In the genomic region with DNA sequence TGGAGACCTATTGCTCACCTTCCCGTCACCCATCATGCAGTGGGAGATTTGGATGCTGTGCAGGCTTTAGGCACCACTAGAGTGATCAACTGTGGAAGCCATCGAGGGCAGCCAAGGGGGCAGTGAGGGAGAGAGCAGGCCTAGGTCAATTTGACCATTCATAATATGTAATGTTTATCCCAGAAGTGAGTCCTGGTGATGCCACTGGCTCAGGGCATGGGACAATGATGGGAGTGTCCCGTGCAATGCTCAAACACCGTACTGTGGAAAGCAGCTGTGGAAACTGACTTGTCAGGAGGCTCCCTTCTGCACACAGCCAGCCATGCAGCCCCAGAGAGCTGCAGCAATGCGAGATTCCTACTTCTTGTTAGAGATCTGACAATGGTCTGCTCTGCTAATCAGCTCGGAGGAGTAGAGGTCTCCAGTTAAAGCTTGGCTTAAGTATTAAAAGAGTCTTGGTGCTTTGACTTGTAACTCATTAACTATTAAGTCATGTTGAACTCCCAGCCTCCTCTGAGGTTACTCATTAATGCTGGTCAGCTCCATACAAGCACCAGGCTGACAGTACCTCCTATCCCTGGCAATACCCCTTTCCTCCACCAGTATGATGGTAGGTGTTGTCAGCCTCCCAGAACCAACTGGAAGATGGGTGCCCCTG, we compare ENCODE assay signal across 17 mouse cellular contexts. TPM values are rescaled to one million over a fixed set of nuclear protein-coding genes. Genes with fewer than 3 reads are reported as not detected.
DNase-seq lines count a peak whose midpoint lies in the region; ATAC-seq lines count a peak whose summit lies in the region.
"Had no signal": no experiment of that assay in that cellular context is flagged by ENCODE, and none has a peak within 500 bp of the region (broad histone marks: within the 10 kb centered on the region; RNA-seq: fewer than 3 reads in every experiment).

No protein-coding gene starts in this region.

- peak overlapping the region; percentile 59; the same call in 1 of the 2 replicates for H3K27ac ChIP-seq in lung, embryonic 15.5 days
- peak overlapping the region; percentile 77; the same call in 1 of the 2 replicates for H3K27ac ChIP-seq in kidney, embryonic 14.5 days (ENCODE audit: low read depth, low read length)
- peak overlapping the region; percentile 52 for H3K27ac ChIP-seq in liver, embryonic 11.5 days (ENCODE audit: low read depth, low read length)
- 0 out of 2 replicates have a peak overlapping the region, but pooled peaks have one; percentile 27 for H3K27ac ChIP-seq in stomach, embryonic 16.5 days (ENCODE audit: low read length)
- H3K27ac ChIP-seq in forebrain, embryonic 16.5 days (ENCODE audit: low read length), result no peak overlapping the region
- H3K27ac ChIP-seq: embryonic facial prominence, embryonic 12.5 days; midbrain, embryonic 10.5 days; neural tube, embryonic 15.5 days had no signal

- no peaks in the 10 kb centered on the region for H3K9me3 ChIP-seq in lung, embryonic 15.5 days
- no peaks in the 10 kb centered on the region; the same call in 1 of the 2 replicates for H3K9me3 ChIP-seq in kidney, embryonic 14.5 days (ENCODE audit: control insufficient read depth, low read length)
- H3K9me3 ChIP-seq in liver, embryonic 11.5 days (ENCODE audit: control insufficient read depth, low read length), result no peaks in the 10 kb centered on the region
- H3K9me3 ChIP-seq in stomach, embryonic 16.5 days (replicated peaks; ENCODE audit: control insufficient read depth, low read length), result no peaks in the 10 kb centered on the region
- H3K9me3 ChIP-seq in forebrain, embryonic 16.5 days (ENCODE audit: control insufficient read depth, low read length), result no peaks in the 10 kb centered on the region
- H3K9me3 ChIP-seq: embryonic facial prominence, embryonic 12.5 days; midbrain, embryonic 10.5 days; neural tube, embryonic 15.5 days had no signal

- intact Hi-C loops in heart, postnatal 25 days (cut with DNase I), result no loop called here

- H3K4me1 ChIP-seq in lung, embryonic 15.5 days, result peaks cover 25% of the 10 kb centered on the region
- H3K4me1 ChIP-seq in kidney, embryonic 14.5 days (ENCODE audit: control insufficient read depth, insufficient read depth, low read length), result peaks cover 22% of the 10 kb centered on the region
- peaks cover 7% of the 10 kb centered on the region for H3K4me1 ChIP-seq in liver, embryonic 11.5 days (replicated peaks; ENCODE audit: control insufficient read depth, insufficient read depth, low read length)
- peaks cover 21% of the 10 kb centered on the region for H3K4me1 ChIP-seq in stomach, embryonic 16.5 days (ENCODE audit: control insufficient read depth, insufficient read depth, low read length)
- H3K4me1 ChIP-seq in forebrain, embryonic 16.5 days (replicated peaks; ENCODE audit: control insufficient read depth, insufficient read depth, low read length), result peaks cover 10% of the 10 kb centered on the region

- no peak overlapping the region for H3K9ac ChIP-seq in lung, embryonic 15.5 days
- H3K9ac ChIP-seq in kidney, embryonic 14.5 days (ENCODE audit: low read depth, low read length), result no peak overlapping the region
- H3K9ac ChIP-seq in liver, embryonic 11.5 days (ENCODE audit: low read depth, low read length), result no peak overlapping the region
- no peak overlapping the region for H3K9ac ChIP-seq in stomach, embryonic 16.5 days (ENCODE audit: low read length)
- H3K9ac ChIP-seq in forebrain, embryonic 16.5 days (replicated peaks; ENCODE audit: low read depth, low read length), result no peak overlapping the region
- H3K9ac ChIP-seq: embryonic facial prominence, embryonic 12.5 days; neural tube, embryonic 15.5 days had no signal

- no peak overlapping the region for H3K4me3 ChIP-seq in lung, embryonic 15.5 days
- H3K4me3 ChIP-seq in kidney, embryonic 14.5 days (ENCODE audit: low read length), result no peak overlapping the region
- H3K4me3 ChIP-seq in liver, embryonic 11.5 days (ENCODE audit: low read depth, low read length), result no peak overlapping the region
- no peak overlapping the region for H3K4me3 ChIP-seq in stomach, embryonic 16.5 days (replicated peaks; ENCODE audit: low read length)
- H3K4me3 ChIP-seq in forebrain, embryonic 16.5 days (replicated peaks; ENCODE audit: low read length), result no peak overlapping the region
- H3K4me3 ChIP-seq: embryonic facial prominence, embryonic 12.5 days; midbrain, embryonic 10.5 days; neural tube, embryonic 15.5 days had no signal

- H3K4me2 ChIP-seq in lung, embryonic 15.5 days, result no peak overlapping the region; the same call in 1 of the 2 replicates
- H3K4me2 ChIP-seq in kidney, embryonic 14.5 days (replicated peaks; ENCODE audit: low read depth, low read length), result no peak overlapping the region
- H3K4me2 ChIP-seq in liver, embryonic 11.5 days, result no peak overlapping the region; the same call in 1 of the 2 replicates
- no peak overlapping the region for H3K4me2 ChIP-seq in stomach, embryonic 16.5 days (ENCODE audit: low read depth, low read length)
- H3K4me2 ChIP-seq in forebrain, embryonic 16.5 days (ENCODE audit: low read length), result no peak overlapping the region
- H3K4me2 ChIP-seq: embryonic facial prominence, embryonic 12.5 days; neural tube, embryonic 15.5 days had no signal

- H3K36me3 ChIP-seq in lung, embryonic 15.5 days, result no peaks in the 10 kb centered on the region
- no peaks in the 10 kb centered on the region for H3K36me3 ChIP-seq in kidney, embryonic 14.5 days (ENCODE audit: control insufficient read depth, insufficient read depth, low read length)
- H3K36me3 ChIP-seq in liver, embryonic 11.5 days (ENCODE audit: control insufficient read depth, insufficient read depth, low read length), result no peaks in the 10 kb centered on the region
- H3K36me3 ChIP-seq in stomach, embryonic 16.5 days (ENCODE audit: control insufficient read depth, insufficient read depth, low read length), result no peaks in the 10 kb centered on the region
- no peaks in the 10 kb centered on the region for H3K36me3 ChIP-seq in forebrain, embryonic 16.5 days (ENCODE audit: control insufficient read depth, insufficient read depth)
- H3K36me3 ChIP-seq: embryonic facial prominence, embryonic 12.5 days; midbrain, embryonic 10.5 days; neural tube, embryonic 15.5 days had no signal

- 54% methylated on average over 6 of the region's 6 CpGs for WGBS in lung, embryonic 15.5 days
- 47% methylated on average over 6 of the region's 6 CpGs for WGBS in kidney, embryonic 14.5 days
- WGBS in liver, embryonic 11.5 days, result 49% methylated on average over 6 of the region's 6 CpGs
- 49% methylated on average over 6 of the region's 6 CpGs for WGBS in stomach, embryonic 16.5 days
- WGBS in forebrain, embryonic 16.5 days, result 72% methylated on average over 6 of the region's 6 CpGs

- no peak for DNase-seq in lung, adult 18-20 months
- DNase-seq in liver, embryonic 11.5 days (ENCODE audit: low spot score), result no peak
- DNase-seq in heart, postnatal 25 days (ENCODE audit: low spot score), result no peak
- no peak for DNase-seq in adrenal gland, postnatal 25 days
- DNase-seq: cerebellum, adult 11 months; gastrocnemius, postnatal 14 days; lung, postnatal 14 days; retina, postnatal 1 day had no signal

- H3K27me3 ChIP-seq in lung, embryonic 15.5 days, result peaks cover 20% of the 10 kb centered on the region
- H3K27me3 ChIP-seq in kidney, embryonic 14.5 days (ENCODE audit: control insufficient read depth, insufficient read depth, low read length), result peaks cover 19% of the 10 kb centered on the region
- H3K27me3 ChIP-seq in liver, embryonic 11.5 days (replicated peaks; ENCODE audit: control insufficient read depth, insufficient read depth, low read length), result peaks cover 22% of the 10 kb centered on the region
- peaks cover 8% of the 10 kb centered on the region for H3K27me3 ChIP-seq in stomach, embryonic 16.5 days (ENCODE audit: control insufficient read depth, insufficient read depth, low read length)
- no peaks in the 10 kb centered on the region; the same call in 1 of the 2 replicates for H3K27me3 ChIP-seq in forebrain, embryonic 16.5 days (replicated peaks; ENCODE audit: control insufficient read depth, insufficient read depth, low read length)

- ATAC-seq in lung, embryonic 15.5 days (ENCODE audit: borderline replicate concordance, extremely low read depth, low FRiP score, low TSS enrichment), result peak; percentile 44; the same call in 1 of the 2 replicates
- peak; percentile 82 for ATAC-seq in kidney, embryonic 14.5 days (ENCODE audit: low FRiP score, low TSS enrichment)
- ATAC-seq in liver, embryonic 11.5 days (replicated peaks; ENCODE audit: low FRiP score), result peak; percentile 77
- ATAC-seq in stomach, embryonic 16.5 days (ENCODE audit: insufficient read depth, low FRiP score), result peak; percentile 70; the same call in 1 of the 2 replicates
- no peak for ATAC-seq in forebrain, embryonic 16.5 days
- ATAC-seq: activated CD4-positive, CD25-positive, alpha-beta regulatory T cell, adult 4 months had no signal

RNA-seq across cellular contexts. Expression of a gene that starts 4.6 kb away (rescaled TPM):
- 2.1 and 2.2 TPM in 2 replicates for polyA plus RNA-seq in lung, embryonic 15.5 days (2015; fragmentation: Nextera tagmentation; extraction: Ambion mirVana)
- 10.7 and 11.8 TPM in 2 replicates for polyA plus RNA-seq in kidney, embryonic 14.5 days (2014; fragmentation: Nextera tagmentation; extraction: Ambion mirVana)
- polyA plus RNA-seq in liver, embryonic 11.5 days (2014; fragmentation: Nextera tagmentation; extraction: Ambion mirVana), result 0.49 and 1.1 TPM in 2 replicates
- 1.8 and 1.9 TPM in 2 replicates for polyA plus RNA-seq in stomach, embryonic 16.5 days (2015; fragmentation: Nextera tagmentation; extraction: Ambion mirVana)
- total RNA-seq in heart, postnatal 25 days (2021), result 1 to 10 TPM; 3.4 to 8.0 TPM
- polyA plus RNA-seq in forebrain, embryonic 16.5 days (2015; fragmentation: Nextera tagmentation; extraction: Ambion mirVana), result 2.1 TPM in 2 replicates
- total RNA-seq in adrenal gland, postnatal 25 days (2021), result 2.5 and 5.0 TPM in 2 replicates
- total RNA-seq: hematopoietic stem cell, adult 5-6 weeks had no signal

RNA-seq across cellular contexts. Expression of a gene that starts 21.9 kb away (rescaled TPM):
- 222 and 224 TPM in 2 replicates for polyA plus RNA-seq in lung, embryonic 15.5 days (2015; fragmentation: Nextera tagmentation; extraction: Ambion mirVana)
- polyA plus RNA-seq in kidney, embryonic 14.5 days (2014; fragmentation: Nextera tagmentation; extraction: Ambion mirVana), result 206 and 236 TPM in 2 replicates
- polyA plus RNA-seq in liver, embryonic 11.5 days (2014; fragmentation: Nextera tagmentation; extraction: Ambion mirVana), result 422 and 475 TPM in 2 replicates
- 139 and 145 TPM in 2 replicates for polyA plus RNA-seq in stomach, embryonic 16.5 days (2015; fragmentation: Nextera tagmentation; extraction: Ambion mirVana)
- 1 to 10 TPM; 3.6 to 4.8 TPM for total RNA-seq in heart, postnatal 25 days (2021)
- 138 and 169 TPM in 2 replicates for polyA plus RNA-seq in forebrain, embryonic 16.5 days (2015; fragmentation: Nextera tagmentation; extraction: Ambion mirVana)
- 26.7 and 30.0 TPM in 2 replicates for total RNA-seq in adrenal gland, postnatal 25 days (2021)

RNA-seq across cellular contexts. Expression of a gene that starts 35.1 kb away (rescaled TPM):
- polyA plus RNA-seq in lung, embryonic 15.5 days (2015; fragmentation: Nextera tagmentation; extraction: Ambion mirVana), result 12.6 and 15.0 TPM in 2 replicates
- polyA plus RNA-seq in kidney, embryonic 14.5 days (2014; fragmentation: Nextera tagmentation; extraction: Ambion mirVana), result 6.2 and 11.9 TPM in 2 replicates
- 8.7 and 12.1 TPM in 2 replicates for polyA plus RNA-seq in liver, embryonic 11.5 days (2014; fragmentation: Nextera tagmentation; extraction: Ambion mirVana)
- polyA plus RNA-seq in stomach, embryonic 16.5 days (2015; fragmentation: Nextera tagmentation; extraction: Ambion mirVana), result 12.8 TPM in 2 replicates
- 10 to 100 TPM in 1 of 2 experiments, 1 to 10 TPM in 1; 10.0 to 14.9 TPM for total RNA-seq in heart, postnatal 25 days (2021)
- polyA plus RNA-seq in forebrain, embryonic 16.5 days (2015; fragmentation: Nextera tagmentation; extraction: Ambion mirVana), result 19.1 and 20.1 TPM in 2 replicates
- 9.8 and 14.8 TPM in 2 replicates for total RNA-seq in adrenal gland, postnatal 25 days (2021)
